Mouse (Mus musculus) CH12.LX (cell line): ENCODE results near the gene G530012D18Rik.
"Not testable (repeated sequence)": the region's sequence is repeated elsewhere in the genome, so short reads cannot be mapped to it uniquely, and the experiment has no call there.

Experiments
- CHD2 ChIP-seq: IDR thresholded peaks from 2 replicates; pipeline ENCODE4 v1.6.1; 2011; ENCODE audit warnings: low read length, improper control_type of control experiment
- CTCF ChIP-seq, 2 experiments: IDR thresholded peaks in 1 of 2; conservative IDR thresholded peaks in 1 of 2; 2 replicates each; pipeline ENCODE4 v1.5.1; 2011 to 2012; ENCODE audit warnings: low read depth in 2 of 2, low read length in 2 of 2, improper control_type of control experiment in 1 of 2, inconsistent platforms in 1 of 2, mild to moderate bottlenecking in 1 of 2, moderate library complexity in 1 of 2
- EP300 ChIP-seq: IDR thresholded peaks from 2 replicates; pipeline ENCODE4 v1.6.1; 2011; ENCODE audit warnings: low read length, improper control_type of control experiment
- PAX5 ChIP-seq: IDR thresholded peaks from 2 replicates; pipeline ENCODE4 v1.6.1; 2012; ENCODE audit warnings: low read length, inconsistent platforms, mixed read lengths
- POLR2A ChIP-seq: IDR thresholded peaks from 2 replicates; pipeline ENCODE4 v1.6.1; 2011; ENCODE audit warnings: low read depth, mild to moderate bottlenecking, improper control_type of control experiment, low read length
- SIN3A ChIP-seq: IDR thresholded peaks from 2 replicates; pipeline ENCODE4 v1.6.1; 2012; ENCODE audit warnings: low read length, improper control_type of control experiment, inconsistent platforms
- SMC3 ChIP-seq: IDR thresholded peaks from 2 replicates; pipeline ENCODE4 v1.6.1; 2011; ENCODE audit warnings: low read depth, low read length, improper control_type of control experiment
- TCF12 ChIP-seq: IDR thresholded peaks from 2 replicates; pipeline ENCODE4 v1.6.1; 2014; ENCODE audit warnings: low read depth, mild to moderate bottlenecking, inconsistent platforms, low read length, improper control_type of control experiment
- UBTF ChIP-seq: IDR thresholded peaks from 2 replicates; pipeline ENCODE4 v1.6.1; 2012; ENCODE audit warnings: low read depth, mild to moderate bottlenecking, inconsistent platforms, low read length, improper control_type of control experiment, moderate library complexity
- USF1 ChIP-seq: IDR thresholded peaks from 2 replicates; pipeline ENCODE4 v1.6.1; 2014; ENCODE audit warnings: low read depth, mild to moderate bottlenecking, inconsistent platforms, low read length, improper control_type of control experiment
- ZMIZ1 ChIP-seq: IDR thresholded peaks from 2 replicates; pipeline ENCODE4 v1.6.1; 2012; ENCODE audit warnings: low read depth, mild to moderate bottlenecking, inconsistent platforms, low read length, improper control_type of control experiment

DNA sequence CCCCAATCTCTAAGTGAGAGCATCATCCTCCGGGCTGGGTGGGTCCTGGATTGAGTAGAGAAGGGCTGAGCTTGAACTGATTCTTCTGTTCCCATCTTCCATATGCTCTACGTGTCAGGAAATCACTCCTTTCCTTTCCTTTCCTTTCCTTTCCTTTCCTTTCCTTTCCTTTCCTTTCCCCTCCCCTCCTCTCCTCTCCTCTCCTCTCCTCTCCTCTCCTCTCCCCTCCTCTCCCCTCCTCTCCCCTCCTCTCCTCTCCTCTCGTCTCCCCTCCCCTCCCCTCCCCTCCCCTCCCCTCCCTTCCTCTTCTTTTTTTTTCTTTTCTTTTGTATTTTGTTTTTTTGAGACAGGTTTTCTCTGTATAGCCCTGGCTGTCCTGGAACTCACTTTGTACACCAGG, at the start of gene G530012D18Rik:
- TF ChIP-seq SMC3; TCF12; CTCF (conservative IDR thresholded peaks at IDR 0.05 in 1 of 2, IDR thresholded peaks at IDR 0.05 in 1 of 2; ENCODE audit: low read depth in 2 of 2, low read length in 2 of 2); UBTF; PAX5; CHD2; ZMIZ1; POLR2A; EP300; USF1; SIN3A: not testable (repeated sequence)
